Mouse (Mus musculus): Measurements from ENCODE around the gene Nupr1.

DNA sequence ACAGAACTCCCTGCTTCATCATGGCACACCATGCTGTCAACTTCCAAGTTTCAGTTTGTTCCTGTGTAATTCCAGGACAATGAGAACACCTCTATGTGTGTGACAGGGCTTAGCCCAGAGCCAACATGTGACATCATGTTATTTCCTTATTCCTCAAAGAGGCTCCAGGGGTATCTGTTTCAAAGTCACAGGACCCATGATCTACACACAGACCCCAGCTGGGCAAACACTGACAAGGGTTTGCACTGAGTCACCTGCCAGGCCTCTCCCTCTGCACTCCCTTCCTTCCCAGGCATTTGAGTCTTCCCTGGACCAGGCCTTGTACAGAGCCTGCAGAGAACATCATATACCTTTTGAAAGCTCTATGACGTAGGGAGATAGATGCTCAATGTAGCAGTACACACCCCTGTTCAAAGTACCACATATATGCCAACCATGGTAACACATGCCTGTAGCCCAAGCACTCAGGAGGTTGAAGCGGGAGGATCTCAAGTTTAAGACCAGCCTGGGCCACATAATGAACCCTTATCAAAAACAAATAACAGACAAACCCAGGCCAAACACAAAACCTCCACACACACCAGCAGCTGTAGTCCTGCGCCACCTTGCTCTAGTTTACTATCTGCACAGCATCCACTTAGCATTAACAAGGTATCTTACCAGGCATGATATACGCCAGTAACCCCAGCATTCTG is at the start of gene Nupr1:
- no peak for TF ChIP-seq CTCF (IDR thresholded peaks at IDR 0.05; ENCODE audit: control insufficient read depth, insufficient read depth, low read length)
- TF ChIP-seq POLR2A (IDR thresholded peaks at IDR 0.05; ENCODE audit: borderline replicate concordance, control insufficient read depth, low read depth, low read length): no peak

Measured in bone marrow, adult 2 months (tissue).